Mouse (Mus musculus): ENCODE data around the gene Osgep. TPM values are rescaled to one million over a fixed set of nuclear protein-coding genes. Genes with fewer than 3 reads are reported as not detected.
"Not testable (repeated sequence)": the region's sequence is repeated elsewhere in the genome, so short reads cannot be mapped to it uniquely, and the experiment has no call there.

Gene Osgep
- total and polyA plus RNA-seq, 2 experiments from 2014 or later: 43.7 to 64.9 TPM

DNA sequence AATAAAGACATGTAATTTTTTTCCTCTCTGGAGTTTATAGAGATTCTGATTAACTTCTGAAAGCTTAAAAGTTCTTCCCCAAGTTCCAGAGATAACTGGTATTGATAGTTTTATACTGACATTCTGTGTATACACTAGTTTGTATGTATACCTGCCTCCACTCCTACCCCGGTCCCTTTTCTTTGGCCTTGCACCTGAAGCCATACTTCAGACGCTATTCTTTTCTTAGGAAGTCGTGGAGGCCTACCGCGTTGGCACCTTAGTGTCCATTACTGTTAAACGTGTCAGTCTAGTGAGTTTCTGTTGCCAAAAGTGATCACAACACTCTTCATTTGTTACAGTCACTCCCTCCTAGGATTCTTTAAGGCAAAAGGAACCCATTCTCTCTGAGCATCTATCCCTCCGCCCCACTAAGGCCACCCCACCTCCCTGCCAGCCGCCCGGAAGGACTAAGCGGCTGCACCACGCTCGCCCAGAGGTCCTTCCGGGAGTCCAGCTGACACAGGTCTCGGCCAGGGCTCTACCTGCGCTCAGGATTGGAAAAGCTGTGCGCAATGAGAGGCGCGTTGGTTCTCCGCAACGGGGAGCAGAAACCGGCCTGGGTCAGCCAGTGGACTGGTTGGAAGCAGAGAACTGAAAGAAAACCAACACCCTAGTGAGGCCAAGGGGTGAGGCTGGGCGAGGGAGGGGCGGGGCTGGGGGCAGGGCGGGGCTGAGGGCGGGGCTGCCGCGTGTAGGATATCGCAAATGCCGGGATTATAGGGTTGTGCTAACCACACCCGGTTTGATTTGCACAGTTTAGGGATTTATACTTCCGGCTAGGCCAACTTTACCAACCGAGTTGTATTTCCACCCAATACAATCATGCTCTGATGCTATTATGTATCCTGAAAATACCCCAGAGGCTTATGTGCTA is 54.5 kb downstream of the Osgep start, which contains the start of gene Tep1:
Gene Tep1 (minus strand): TSS at position 672 of the 916 bp plus-strand sequence.
- H3K27me3 ChIP-seq (ENCODE audit: insufficient read depth, low read length): no peaks in the 10 kb centered on the region
- peak; percentile 77 for DNase-seq (ENCODE audit: low spot score)
- WGBS: 10% methylated on average over 32 of the region's 32 CpGs
- H3K9ac ChIP-seq (replicated peaks; ENCODE audit: low read length, poor library complexity, severe bottlenecking): peak within 1 kb of the TSS; percentile 63
- peak; percentile 97 for ATAC-seq (ENCODE audit: low FRiP score)
- peak within 1 kb of the TSS; percentile 48 for H3K4me3 ChIP-seq (ENCODE audit: low read depth, low read length)
- H3K9me3 ChIP-seq (ENCODE audit: low read length): no peaks in the 10 kb centered on the region
- H3K27ac ChIP-seq (ENCODE audit: low read depth, low read length): peak within 1 kb of the TSS; percentile 62
- no peak for TF ChIP-seq CTCF (IDR thresholded peaks at IDR 0.05)
- no peaks in the 10 kb centered on the region for H3K4me1 ChIP-seq (ENCODE audit: insufficient read depth, low read length)
- H3K4me2 ChIP-seq (ENCODE audit: low read depth, low read length, poor library complexity, severe bottlenecking): peak within 1 kb of the TSS; percentile 74
- H3K36me3 ChIP-seq (ENCODE audit: insufficient read depth, low read length): no peaks in the 10 kb centered on the region

DNA sequence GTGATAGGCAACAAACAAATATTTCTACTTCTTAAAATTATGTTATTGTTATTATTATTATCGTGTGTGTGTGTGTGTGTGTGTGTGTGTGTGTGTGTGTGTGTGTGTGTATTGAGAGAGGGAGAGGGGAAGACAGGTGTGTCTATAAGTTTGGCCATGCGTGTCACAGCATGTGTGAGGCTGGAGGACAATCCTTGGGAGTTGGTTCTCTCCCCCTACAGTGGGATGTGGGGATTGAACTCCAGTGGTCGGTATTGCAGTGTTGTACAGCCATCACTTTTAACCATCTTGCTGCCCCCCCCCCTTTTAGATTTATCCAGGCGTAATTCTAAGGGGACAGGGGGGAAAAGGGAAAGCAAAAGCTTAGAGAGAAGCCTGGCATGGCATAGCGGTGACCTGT is 56.0 kb downstream of the Osgep start:
- DNase-seq (ENCODE audit: low spot score) (no peak), ATAC-seq (ENCODE audit: low FRiP score) (no peak)
- Histone ChIP-seq H3K36me3 (ENCODE audit: insufficient read depth, low read length) (no peaks in the 10 kb centered on the region), H3K4me3 (ENCODE audit: low read depth, low read length) (no peak overlapping the region), H3K27me3 (ENCODE audit: insufficient read depth, low read length) (no peaks in the 10 kb centered on the region), H3K4me2 (ENCODE audit: low read depth, low read length, poor library complexity, severe bottlenecking) (no peak overlapping the region), H3K4me1 (ENCODE audit: insufficient read depth, low read length) (no peaks in the 10 kb centered on the region), H3K9me3 (ENCODE audit: low read length) (no peaks in the 10 kb centered on the region), H3K9ac (replicated peaks; ENCODE audit: low read length, poor library complexity, severe bottlenecking) (no peak overlapping the region), H3K27ac (ENCODE audit: low read depth, low read length) (no peak overlapping the region)
- TF ChIP-seq CTCF (IDR thresholded peaks at IDR 0.05): no peak
- 95% methylated on average over 5 of the region's 5 CpGs for WGBS

DNA sequence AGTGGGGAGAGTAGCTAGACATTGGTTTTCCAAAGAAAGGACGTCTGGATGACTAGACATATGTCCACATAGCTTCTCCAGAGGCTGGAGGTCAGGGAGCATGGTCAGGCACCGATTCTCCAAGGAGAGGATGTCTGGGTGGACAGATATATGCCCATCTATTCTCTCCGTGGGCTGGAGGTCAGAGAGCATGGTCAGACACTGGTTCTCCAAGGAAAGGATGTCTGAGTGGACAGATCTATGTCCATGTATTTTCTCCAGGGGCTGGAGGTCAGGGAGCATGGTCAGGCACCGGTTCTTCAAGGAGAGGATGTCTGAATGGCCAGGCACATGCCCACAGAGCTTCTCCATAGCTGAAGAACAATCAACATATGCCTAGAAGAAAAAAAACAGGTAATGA is 56.5 kb downstream of the Osgep start:
- DNase-seq (ENCODE audit: low spot score) (no peak), ATAC-seq (ENCODE audit: low FRiP score) (no peak)
- 78% methylated on average over 4 of the region's 4 CpGs for WGBS
- Histone ChIP-seq H3K4me2 (ENCODE audit: low read depth, low read length, poor library complexity, severe bottlenecking) (no peak overlapping the region), H3K27me3 (ENCODE audit: insufficient read depth, low read length) (no peaks in the 10 kb centered on the region), H3K36me3 (ENCODE audit: insufficient read depth, low read length) (no peaks in the 10 kb centered on the region), H3K9me3 (ENCODE audit: low read length) (no peaks in the 10 kb centered on the region), H3K9ac (replicated peaks; ENCODE audit: low read length, poor library complexity, severe bottlenecking) (no peak overlapping the region), H3K4me1 (ENCODE audit: insufficient read depth, low read length) (no peaks in the 10 kb centered on the region), H3K27ac (ENCODE audit: low read depth, low read length) (no peak overlapping the region), H3K4me3 (ENCODE audit: low read depth, low read length) (no peak overlapping the region)
- TF ChIP-seq CTCF (IDR thresholded peaks at IDR 0.05): no peak

DNA sequence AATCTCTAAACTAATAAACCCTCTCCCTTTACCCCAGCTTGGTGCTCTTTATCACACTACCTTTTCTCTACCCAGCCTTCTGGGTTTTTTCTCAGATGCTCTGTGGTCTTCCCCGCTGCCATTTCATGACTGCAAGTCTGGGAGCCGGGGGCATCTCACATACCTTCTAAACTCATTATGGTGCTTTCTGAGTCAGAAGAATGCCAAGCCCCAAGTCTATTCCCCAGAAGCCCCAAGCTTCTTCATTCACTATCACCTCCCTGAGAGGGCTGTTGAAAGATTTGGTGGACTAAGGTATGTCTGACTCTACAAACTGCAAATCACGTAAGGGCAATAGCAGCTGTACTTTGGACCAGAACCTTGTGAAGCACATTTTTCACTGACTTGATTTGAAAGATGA is 57.7 kb downstream of the Osgep start:
- Histone ChIP-seq H3K4me2 (ENCODE audit: low read depth, low read length, poor library complexity, severe bottlenecking) (no peak overlapping the region), H3K4me3 (ENCODE audit: low read depth, low read length) (no peak overlapping the region)
- 97% methylated on average over 3 of the region's 3 CpGs for WGBS

DNA sequence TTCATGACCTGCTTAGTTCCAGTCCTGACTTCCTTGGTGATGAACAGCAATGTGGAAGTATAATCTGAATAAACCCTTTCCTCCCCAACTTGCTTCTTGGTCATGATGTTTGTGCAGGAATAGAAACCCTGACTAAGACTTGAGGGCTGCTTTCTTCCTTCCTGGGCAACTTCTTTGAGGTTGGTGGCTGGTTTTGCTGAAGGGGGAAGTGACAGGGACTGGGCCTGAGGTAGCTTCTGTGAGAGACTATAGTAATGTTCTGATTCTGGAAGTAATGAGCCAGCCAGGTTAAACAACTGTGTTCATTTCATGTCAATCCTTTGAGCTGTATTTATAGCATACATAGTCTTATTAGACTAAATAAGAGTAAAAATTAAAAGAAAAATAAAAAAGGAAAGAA is 59.7 kb downstream of the Osgep start:
- not testable (repeated sequence) for ATAC-seq (ENCODE audit: low FRiP score); H3K27me3 ChIP-seq (ENCODE audit: insufficient read depth, low read length); H3K4me1 ChIP-seq (ENCODE audit: insufficient read depth, low read length); H3K4me2 ChIP-seq (ENCODE audit: low read depth, low read length, poor library complexity, severe bottlenecking); DNase-seq (ENCODE audit: low spot score); H3K4me3 ChIP-seq (ENCODE audit: low read depth, low read length); H3K9ac ChIP-seq (replicated peaks; ENCODE audit: low read length, poor library complexity, severe bottlenecking); H3K27ac ChIP-seq (ENCODE audit: low read depth, low read length); H3K9me3 ChIP-seq (ENCODE audit: low read length); H3K36me3 ChIP-seq (ENCODE audit: insufficient read depth, low read length)

More for the DNA sequence above, 57.7 kb downstream of the Osgep start:
- H3K36me3 ChIP-seq (ENCODE audit: insufficient read depth, low read length): no peaks in the 10 kb centered on the region
- no peak overlapping the region for H3K27ac ChIP-seq (ENCODE audit: low read depth, low read length)
- H3K9ac ChIP-seq (replicated peaks; ENCODE audit: low read length, poor library complexity, severe bottlenecking): no peak overlapping the region
- H3K9me3 ChIP-seq (ENCODE audit: low read length): no peaks in the 10 kb centered on the region
- ATAC-seq (ENCODE audit: low FRiP score): no peak
- no peak for TF ChIP-seq CTCF (IDR thresholded peaks at IDR 0.05)
- no peak for DNase-seq (ENCODE audit: low spot score)
- H3K4me1 ChIP-seq (ENCODE audit: insufficient read depth, low read length): no peaks in the 10 kb centered on the region
- no peaks in the 10 kb centered on the region for H3K27me3 ChIP-seq (ENCODE audit: insufficient read depth, low read length)

DNA sequence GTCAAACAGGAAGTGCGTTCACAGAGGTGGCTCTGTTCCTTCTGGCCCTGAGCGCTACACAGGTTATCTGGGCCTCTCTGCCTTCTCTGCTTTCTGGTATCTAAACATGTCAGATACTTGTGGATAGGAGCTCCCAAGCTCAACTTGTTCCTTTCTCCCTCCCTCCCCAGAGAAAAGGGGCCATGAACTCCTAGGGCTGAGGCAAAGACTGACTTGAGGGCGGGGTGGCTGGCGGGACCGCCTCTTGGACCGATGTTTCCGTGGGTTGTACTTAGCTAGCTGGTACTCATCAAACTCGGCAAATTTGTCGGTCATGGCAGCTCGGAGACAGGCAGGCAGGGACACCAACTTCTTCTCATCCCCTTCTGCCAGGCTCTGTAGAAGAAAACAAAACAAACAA is 62.1 kb downstream of the Osgep start:
- no peak overlapping the region for H3K4me2 ChIP-seq (ENCODE audit: low read depth, low read length, poor library complexity, severe bottlenecking)
- no peaks in the 10 kb centered on the region for H3K9me3 ChIP-seq (ENCODE audit: low read length)
- H3K27ac ChIP-seq (ENCODE audit: low read depth, low read length): no peak overlapping the region
- H3K4me3 ChIP-seq (ENCODE audit: low read depth, low read length): no peak overlapping the region
- H3K36me3 ChIP-seq (ENCODE audit: insufficient read depth, low read length): no peaks in the 10 kb centered on the region
- ATAC-seq (ENCODE audit: low FRiP score) (no peak), DNase-seq (ENCODE audit: low spot score) (no peak)
- no peaks in the 10 kb centered on the region for H3K27me3 ChIP-seq (ENCODE audit: insufficient read depth, low read length)
- no peak for TF ChIP-seq CTCF (IDR thresholded peaks at IDR 0.05)
- H3K9ac ChIP-seq (replicated peaks; ENCODE audit: low read length, poor library complexity, severe bottlenecking): no peak overlapping the region
- no peaks in the 10 kb centered on the region for H3K4me1 ChIP-seq (ENCODE audit: insufficient read depth, low read length)
- 96% methylated on average over 10 of the region's 10 CpGs for WGBS

Other genes with a start within 250 kb of the Osgep start
- not detected in 2 replicates for gene Olfr747, start 231.7 kb downstream of the Osgep start, total RNA-seq (2014; rRNA removed)
- not detected in 2 replicates for gene Olfr747, start 231.7 kb downstream of the Osgep start, polyA plus RNA-seq (2015; fragmentation: Nextera tagmentation; extraction: Ambion mirVana)
- not detected in 2 replicates for gene Olfr748, start 217.5 kb downstream of the Osgep start, total RNA-seq (2014; rRNA removed)
- not detected in 2 replicates for gene Olfr748, start 217.5 kb downstream of the Osgep start, polyA plus RNA-seq (2015; fragmentation: Nextera tagmentation; extraction: Ambion mirVana)
- gene Olfr749, start 179.8 kb downstream of the Osgep start, total RNA-seq (2014; rRNA removed): not detected in 2 replicates
- not detected in 2 replicates for gene Olfr749, start 179.8 kb downstream of the Osgep start, polyA plus RNA-seq (2015; fragmentation: Nextera tagmentation; extraction: Ambion mirVana)
- 83.9 and 109 TPM in 2 replicates for gene Ttc5, start 139.4 kb downstream of the Osgep start, total RNA-seq (2014; rRNA removed)
- gene Ttc5, start 139.4 kb downstream of the Osgep start, polyA plus RNA-seq (2015; fragmentation: Nextera tagmentation; extraction: Ambion mirVana): 93.1 and 97.8 TPM in 2 replicates
- not detected in 2 replicates for gene Ccnb1ip1, start 117.2 kb downstream of the Osgep start, total RNA-seq (2014; rRNA removed)
- not detected in 2 replicates for gene Ccnb1ip1, start 117.2 kb downstream of the Osgep start, polyA plus RNA-seq (2015; fragmentation: Nextera tagmentation; extraction: Ambion mirVana)
- 16.3 and 23.5 TPM in 2 replicates for gene Parp2, start 117.1 kb downstream of the Osgep start, total RNA-seq (2014; rRNA removed)
- gene Parp2, start 117.1 kb downstream of the Osgep start, polyA plus RNA-seq (2015; fragmentation: Nextera tagmentation; extraction: Ambion mirVana): 30.7 and 32.7 TPM in 2 replicates
- gene Tep1, start 54.3 kb downstream of the Osgep start, total RNA-seq (2014; rRNA removed): 4.9 and 7.2 TPM in 2 replicates
- 1.9 and 2.2 TPM in 2 replicates for gene Tep1, start 54.3 kb downstream of the Osgep start, polyA plus RNA-seq (2015; fragmentation: Nextera tagmentation; extraction: Ambion mirVana)
- 3.8 and 5.0 TPM in 2 replicates for gene Klhl33, start 27.4 kb downstream of the Osgep start, total RNA-seq (2014; rRNA removed)
- 2.4 and 2.9 TPM in 2 replicates for gene Klhl33, start 27.4 kb downstream of the Osgep start, polyA plus RNA-seq (2015; fragmentation: Nextera tagmentation; extraction: Ambion mirVana)
- gene Apex1, start 75 bp upstream of the Osgep start, total RNA-seq (2014; rRNA removed): 79.9 and 84.1 TPM in 2 replicates
- 150 and 162 TPM in 2 replicates for gene Apex1, start 75 bp upstream of the Osgep start, polyA plus RNA-seq (2015; fragmentation: Nextera tagmentation; extraction: Ambion mirVana)
- 65.4 and 105 TPM in 2 replicates for gene Pip4p1, start 6.0 kb upstream of the Osgep start, total RNA-seq (2014; rRNA removed)
- 98.4 and 99.4 TPM in 2 replicates for gene Pip4p1, start 6.0 kb upstream of the Osgep start, polyA plus RNA-seq (2015; fragmentation: Nextera tagmentation; extraction: Ambion mirVana)
- 18.8 and 35.9 TPM in 2 replicates for gene Pnp, start 6.2 kb upstream of the Osgep start, total RNA-seq (2014; rRNA removed)
- 12.5 and 14.4 TPM in 2 replicates for gene Pnp, start 6.2 kb upstream of the Osgep start, polyA plus RNA-seq (2015; fragmentation: Nextera tagmentation; extraction: Ambion mirVana)
- 0.82 and 8.3 TPM in 2 replicates for gene Gm49342, start 19.6 kb upstream of the Osgep start, total RNA-seq (2014; rRNA removed)
- gene Gm49342, start 19.6 kb upstream of the Osgep start, polyA plus RNA-seq (2015; fragmentation: Nextera tagmentation; extraction: Ambion mirVana): 0.70 and 0.75 TPM in 2 replicates
- gene Pnp2, start 31.1 kb upstream of the Osgep start, total RNA-seq (2014; rRNA removed): 1.1 and 1.4 TPM in 2 replicates
- gene Pnp2, start 31.1 kb upstream of the Osgep start, polyA plus RNA-seq (2015; fragmentation: Nextera tagmentation; extraction: Ambion mirVana): 1.4 and 1.8 TPM in 2 replicates
- not detected in 2 replicates for gene Rnase10, start 82.9 kb upstream of the Osgep start, total RNA-seq (2014; rRNA removed)
- 0.13 TPM in 1 of 2 replicates, not detected in the other for gene Rnase10, start 82.9 kb upstream of the Osgep start, polyA plus RNA-seq (2015; fragmentation: Nextera tagmentation; extraction: Ambion mirVana)
- not detected in 2 replicates for gene Rnase9, start 117.0 kb upstream of the Osgep start, total RNA-seq (2014; rRNA removed)
- gene Rnase9, start 117.0 kb upstream of the Osgep start, polyA plus RNA-seq (2015; fragmentation: Nextera tagmentation; extraction: Ambion mirVana): not detected in 2 replicates
- gene Rnase11, start 125.3 kb upstream of the Osgep start, total RNA-seq (2014; rRNA removed): not detected in 2 replicates
- gene Rnase11, start 125.3 kb upstream of the Osgep start, polyA plus RNA-seq (2015; fragmentation: Nextera tagmentation; extraction: Ambion mirVana): not detected in 2 replicates
- gene Rnase12, start 132.8 kb upstream of the Osgep start, total RNA-seq (2014; rRNA removed): not detected in 2 replicates
- not detected in 2 replicates for gene Rnase12, start 132.8 kb upstream of the Osgep start, polyA plus RNA-seq (2015; fragmentation: Nextera tagmentation; extraction: Ambion mirVana)
- 0.66 TPM in 1 of 2 replicates, not detected in the other for gene Olfr750, start 149.5 kb upstream of the Osgep start, total RNA-seq (2014; rRNA removed)
- 0.02 and 0.07 TPM in 2 replicates for gene Olfr750, start 149.5 kb upstream of the Osgep start, polyA plus RNA-seq (2015; fragmentation: Nextera tagmentation; extraction: Ambion mirVana)
- gene Rnase4, start 166.2 kb upstream of the Osgep start, total RNA-seq (2014; rRNA removed): 27.2 and 29.3 TPM in 2 replicates
- gene Rnase4, start 166.2 kb upstream of the Osgep start, polyA plus RNA-seq (2015; fragmentation: Nextera tagmentation; extraction: Ambion mirVana): 14.9 and 15.1 TPM in 2 replicates
- 2.1 and 3.2 TPM in 2 replicates for gene Ang, start 166.3 kb upstream of the Osgep start, total RNA-seq (2014; rRNA removed)
- gene Ang, start 166.3 kb upstream of the Osgep start, polyA plus RNA-seq (2015; fragmentation: Nextera tagmentation; extraction: Ambion mirVana): 2.3 and 3.3 TPM in 2 replicates
- gene Eddm3b, start 189.5 kb upstream of the Osgep start, total RNA-seq (2014; rRNA removed): not detected in 2 replicates
- gene Eddm3b, start 189.5 kb upstream of the Osgep start, polyA plus RNA-seq (2015; fragmentation: Nextera tagmentation; extraction: Ambion mirVana): 0.11 TPM in 1 of 2 replicates, not detected in the other
- 1.3 and 2.5 TPM in 2 replicates for gene Rnase6, start 199.0 kb upstream of the Osgep start, total RNA-seq (2014; rRNA removed)
- gene Rnase6, start 199.0 kb upstream of the Osgep start, polyA plus RNA-seq (2015; fragmentation: Nextera tagmentation; extraction: Ambion mirVana): 1.9 and 2.5 TPM in 2 replicates
- gene Rnase1, start 221.9 kb upstream of the Osgep start, total RNA-seq (2014; rRNA removed): 1.0 TPM in 1 of 2 replicates, not detected in the other
- 0.34 and 0.78 TPM in 2 replicates for gene Rnase1, start 221.9 kb upstream of the Osgep start, polyA plus RNA-seq (2015; fragmentation: Nextera tagmentation; extraction: Ambion mirVana)
- gene Rnase2b, start 237.4 kb upstream of the Osgep start, total RNA-seq (2014; rRNA removed): not detected in 2 replicates
- gene Rnase2b, start 237.4 kb upstream of the Osgep start, polyA plus RNA-seq (2015; fragmentation: Nextera tagmentation; extraction: Ambion mirVana): not detected in 2 replicates

Measured in midbrain, postnatal 0 days (tissue).